Mouse (Mus musculus) MEL (cell line): ENCODE results near the gene Tbc1d2. TPM values are rescaled to one million over a fixed set of nuclear protein-coding genes. Genes with fewer than 3 reads are reported as not detected.
A peak's percentile ranks its signal among the peaks of the same experiment; 100 is the strongest.

Experiments used
- DNase-seq: peaks from one replicate; pipeline ENCODE4 v3.0.0; 2011; ENCODE audit warnings: low read depth, low spot score
- H3K27ac ChIP-seq: 2 replicates; pipeline ENCODE4 v1.5.1; 2012; ENCODE audit warnings: low read depth, mild to moderate bottlenecking, control low read depth, low read length, moderate library complexity; ENCODE audit not compliant: control insufficient read depth
- H3K27me3 ChIP-seq, 2 experiments: fragments of 150-350 bp in 1 of 2; sonication (generic) in 1 of 2; 2 replicates each; pipeline ENCODE4 v1.6.1; 2012; ENCODE audit warnings: low read length in 2 of 2, mild to moderate bottlenecking in 2 of 2, improper control_type of control experiment in 1 of 2, moderate library complexity in 1 of 2; ENCODE audit not compliant: insufficient read depth in 2 of 2, control insufficient read depth in 1 of 2
- H3K36me3 ChIP-seq, 2 experiments: 2 replicates each; pipeline ENCODE4 v1.6.1; 2012 to 2014; ENCODE audit warnings: low read length in 2 of 2, improper control_type of control experiment in 1 of 2, inconsistent platforms in 1 of 2, mild to moderate bottlenecking in 1 of 2; ENCODE audit not compliant: insufficient read depth in 2 of 2, control insufficient read depth in 1 of 2
- H3K4me1 ChIP-seq, 2 experiments: fragments of 150-350 bp in 1 of 2; sonication (generic) in 1 of 2; 2 replicates each; pipeline ENCODE4 v1.6.1; 2012; ENCODE audit warnings: low read length in 2 of 2, improper control_type of control experiment in 1 of 2, mild to moderate bottlenecking in 1 of 2; ENCODE audit not compliant: insufficient read depth in 2 of 2, control insufficient read depth in 1 of 2
- H3K4me3 ChIP-seq, 2 experiments: fragments of 150-350 bp in 1 of 2; sonication (generic) in 1 of 2; 2 replicates each; pipeline ENCODE4 v1.5.1; 2012; ENCODE audit warnings: low read depth in 2 of 2, low read length in 2 of 2, mild to moderate bottlenecking in 2 of 2, moderate library complexity in 2 of 2, control low read depth in 1 of 2, improper control_type of control experiment in 1 of 2; ENCODE audit not compliant: control insufficient read depth in 1 of 2, insufficient read depth in 1 of 2
- H3K79me2 ChIP-seq: 2 replicates; pipeline ENCODE4 v1.6.1; 2012; ENCODE audit warnings: mild to moderate bottlenecking, low read length, moderate library complexity; ENCODE audit not compliant: control insufficient read depth, poor library complexity, insufficient read depth
- H3K9ac ChIP-seq: 2 replicates; pipeline ENCODE4 v1.6.1; 2012; ENCODE audit warnings: low read depth, mild to moderate bottlenecking, control low read depth, low read length, moderate library complexity; ENCODE audit not compliant: control insufficient read depth, poor library complexity, severe bottlenecking
- H3K9me3 ChIP-seq: fragments of 150-350 bp; sonication (generic); replicated peaks from 2 replicates; pipeline ENCODE4 v1.6.1; 2012; ENCODE audit warnings: mild to moderate bottlenecking, low read length, improper control_type of control experiment, moderate library complexity; ENCODE audit not compliant: insufficient read depth
- BHLHE40 ChIP-seq: IDR thresholded peaks from 2 replicates; pipeline ENCODE4 v1.6.1; 2012; ENCODE audit warnings: low read depth, mild to moderate bottlenecking, inconsistent platforms, low read length, improper control_type of control experiment, borderline replicate concordance
- CHD1 ChIP-seq: IDR thresholded peaks from 2 replicates; pipeline ENCODE4 v1.6.1; 2012; ENCODE audit warnings: low read depth, mild to moderate bottlenecking, inconsistent platforms, low read length, improper control_type of control experiment
- CTCF ChIP-seq, 3 experiments: IDR thresholded peaks in 2 of 3; conservative IDR thresholded peaks in 1 of 3; 2 replicates each; pipeline ENCODE4 v1.5.1; 2011 to 2012; ENCODE audit warnings: low read length in 3 of 3, low read depth in 2 of 3, mild to moderate bottlenecking in 2 of 3, improper control_type of control experiment in 1 of 3, inconsistent platforms in 1 of 3, mixed read lengths in 1 of 3, moderate library complexity in 1 of 3; ENCODE audit not compliant: control insufficient read depth in 1 of 3, insufficient read depth in 1 of 3, poor library complexity in 1 of 3, severe bottlenecking in 1 of 3
- E2F4 ChIP-seq: IDR thresholded peaks from 2 replicates; pipeline ENCODE4 v1.6.1; 2011; ENCODE audit warnings: low read depth, low read length, improper control_type of control experiment, borderline replicate concordance
- ELF1 ChIP-seq: IDR thresholded peaks from 2 replicates; pipeline ENCODE4 v1.6.1; 2014; ENCODE audit warnings: low read depth, mild to moderate bottlenecking, inconsistent platforms, low read length, improper control_type of control experiment, moderate library complexity
- GATA1 ChIP-seq: IDR thresholded peaks from 2 replicates; pipeline ENCODE4 v1.6.1; 2011; ENCODE audit warnings: low read depth, low read length, improper control_type of control experiment
- HCFC1 ChIP-seq: IDR thresholded peaks from 2 replicates; pipeline ENCODE4 v1.6.1; 2012; ENCODE audit warnings: low read depth, mild to moderate bottlenecking, inconsistent platforms, low read length, improper control_type of control experiment, moderate library complexity
- JUND ChIP-seq: IDR thresholded peaks from 2 replicates; pipeline ENCODE4 v1.6.1; 2011; ENCODE audit warnings: low read depth, mild to moderate bottlenecking, improper control_type of control experiment, low read length
- KAT2A ChIP-seq: conservative IDR thresholded peaks from 2 replicates; pipeline ENCODE4 v1.6.1; 2012; ENCODE audit warnings: low read depth, low read length, improper control_type of control experiment, inconsistent platforms
- MAZ ChIP-seq: IDR thresholded peaks from 2 replicates; pipeline ENCODE4 v1.6.1; 2012; ENCODE audit warnings: low read depth, mild to moderate bottlenecking, inconsistent platforms, low read length, improper control_type of control experiment
- MEF2A ChIP-seq: IDR thresholded peaks from 2 replicates; pipeline ENCODE4 v1.6.1; 2014; ENCODE audit warnings: low read depth, mild to moderate bottlenecking, inconsistent platforms, low read length, improper control_type of control experiment; ENCODE audit not compliant: poor library complexity, insufficient replicate concordance, severe bottlenecking; ENCODE audit errors: extremely low read depth
- MXI1 ChIP-seq: IDR thresholded peaks from 2 replicates; pipeline ENCODE4 v1.6.1; 2011; ENCODE audit warnings: mild to moderate bottlenecking, low read depth, low read length, improper control_type of control experiment
- MYB ChIP-seq: IDR thresholded peaks from 2 replicates; pipeline ENCODE4 v1.6.1; 2011; ENCODE audit warnings: mild to moderate bottlenecking, low read depth, low read length, improper control_type of control experiment
- MYC ChIP-seq: IDR thresholded peaks from 2 replicates; pipeline ENCODE4 v1.6.1; 2011; ENCODE audit warnings: low read depth, mild to moderate bottlenecking, low read length, improper control_type of control experiment, moderate library complexity
- NELFE ChIP-seq: IDR thresholded peaks from 2 replicates; pipeline ENCODE4 v1.6.1; 2011; ENCODE audit warnings: low read depth, low read length, improper control_type of control experiment
- NRF1 ChIP-seq: IDR thresholded peaks from 2 replicates; pipeline ENCODE4 v1.6.1; 2014; ENCODE audit warnings: low read depth, mild to moderate bottlenecking, inconsistent platforms, low read length, improper control_type of control experiment, moderate library complexity; ENCODE audit not compliant: poor library complexity, insufficient read depth, severe bottlenecking
- RAD21 ChIP-seq: IDR thresholded peaks from 2 replicates; pipeline ENCODE4 v1.6.1; 2011; ENCODE audit warnings: mild to moderate bottlenecking, low read depth, low read length, improper control_type of control experiment
- SIN3A ChIP-seq: IDR thresholded peaks from 2 replicates; pipeline ENCODE4 v1.6.1; 2012; ENCODE audit warnings: low read length, improper control_type of control experiment, inconsistent platforms
- SMC3 ChIP-seq: IDR thresholded peaks from 2 replicates; pipeline ENCODE4 v1.6.1; 2011; ENCODE audit warnings: low read depth, low read length, improper control_type of control experiment
- TAL1 ChIP-seq: IDR thresholded peaks from 2 replicates; pipeline ENCODE4 v1.6.1; 2012; ENCODE audit warnings: mild to moderate bottlenecking, inconsistent platforms, low read length, moderate library complexity, mixed read lengths
- TBP ChIP-seq: IDR thresholded peaks from 2 replicates; pipeline ENCODE4 v1.8.0; 2011; ENCODE audit warnings: low read depth, low read length, improper control_type of control experiment
- UBTF ChIP-seq: IDR thresholded peaks from 2 replicates; pipeline ENCODE4 v1.6.1; 2012; ENCODE audit warnings: low read depth, mild to moderate bottlenecking, inconsistent platforms, low read length, improper control_type of control experiment, moderate library complexity, borderline replicate concordance; ENCODE audit not compliant: insufficient read depth
- ZC3H11A ChIP-seq: IDR thresholded peaks from 2 replicates; pipeline ENCODE4 v1.6.1; 2012; ENCODE audit warnings: low read depth, mild to moderate bottlenecking, inconsistent platforms, low read length, improper control_type of control experiment
- ZKSCAN1 ChIP-seq: IDR thresholded peaks from 2 replicates; pipeline ENCODE4 v1.6.1; 2012; ENCODE audit warnings: low read depth, mild to moderate bottlenecking, inconsistent platforms, low read length, improper control_type of control experiment, moderate library complexity
- ZMIZ1 ChIP-seq: IDR thresholded peaks from 2 replicates; pipeline ENCODE4 v1.6.1; 2012; ENCODE audit warnings: low read depth, mild to moderate bottlenecking, inconsistent platforms, low read length, improper control_type of control experiment, moderate library complexity
- polyA plus RNA-seq, 2 experiments: library from polyadenylated mRNA; stranded (reverse) in 1 of 2; unstranded in 1 of 2; fragments of >175 nt in 1 of 2; fragments of >200 nt in 1 of 2; gene quantifications; 2 replicates each; pipeline versions ENCODE4 v1.2.1 to v1.2.4; 2012; ENCODE audit warnings: low replicate concordance in 2 of 2, low read depth in 1 of 2; ENCODE audit not compliant: insufficient read length in 2 of 2, insufficient read depth in 1 of 2, missing spikeins in 1 of 2
- total RNA-seq: library from RNA; depleted of rRNA; stranded (reverse); fragments of 300-350 nt; gene quantifications from 2 replicates; pipeline ENCODE4 v1.2.3, GENCODE M21; 2012

Gene Tbc1d2
- total and polyA plus RNA-seq, 3 experiments, result 0.19 to 0.36 TPM; not detected in 1

DNA sequence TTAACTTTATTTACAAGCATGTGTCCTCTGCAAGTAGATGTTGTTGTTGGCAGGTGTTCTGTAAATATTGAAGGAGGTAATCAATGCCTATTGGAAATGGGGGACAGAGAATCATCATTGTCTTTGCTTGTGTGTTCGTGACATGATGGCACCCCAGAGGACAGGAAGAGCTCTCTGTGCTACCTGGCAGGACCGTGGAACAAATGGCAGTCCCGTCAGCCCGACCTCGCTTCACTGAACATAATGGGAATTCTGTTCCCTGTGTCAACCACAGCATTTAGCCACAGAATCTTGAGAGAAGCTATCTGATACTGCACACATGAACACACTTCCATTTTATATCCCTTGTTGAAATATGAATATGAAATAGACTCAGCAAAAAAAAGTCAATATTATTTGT, 8.9 kb upstream of the Tbc1d2 start:
- H3K36me3 ChIP-seq, result no peaks in the 10 kb centered on the region
- H3K9me3 ChIP-seq, result no peaks in the 10 kb centered on the region
- H3K4me3 ChIP-seq, result no peak overlapping the region
- H3K27ac ChIP-seq, result no peak overlapping the region
- peaks cover 1 to 5% of the 10 kb centered on the region in 2 experiments; a peak in 3 of 4 replicates for H3K27me3 ChIP-seq
- H3K9ac ChIP-seq, result no peak overlapping the region
- H3K79me2 ChIP-seq, result no peaks in the 10 kb centered on the region
- no peaks in the 10 kb centered on the region for H3K4me1 ChIP-seq
- DNase-seq, result no peak
- no peak for TF ChIP-seq E2F4
- no peak for TF ChIP-seq ZKSCAN1
- no peak for TF ChIP-seq HCFC1
- no peak for TF ChIP-seq TBP
- no peak for TF ChIP-seq NRF1
- TF ChIP-seq MEF2A, result no peak
- no peak for TF ChIP-seq UBTF
- TF ChIP-seq ELF1, result no peak
- TF ChIP-seq TAL1, result no peak
- no peak for TF ChIP-seq SMC3
- no peak for TF ChIP-seq CTCF (IDR thresholded peaks at IDR 0.05 in 2 of 3, conservative IDR thresholded peaks at IDR 0.05 in 1 of 3; ENCODE audit: control insufficient read depth in 1 of 3, insufficient read depth in 1 of 3, low read depth in 2 of 3, low read length in 3 of 3, poor library complexity in 1 of 3, severe bottlenecking in 1 of 3)

DNA sequence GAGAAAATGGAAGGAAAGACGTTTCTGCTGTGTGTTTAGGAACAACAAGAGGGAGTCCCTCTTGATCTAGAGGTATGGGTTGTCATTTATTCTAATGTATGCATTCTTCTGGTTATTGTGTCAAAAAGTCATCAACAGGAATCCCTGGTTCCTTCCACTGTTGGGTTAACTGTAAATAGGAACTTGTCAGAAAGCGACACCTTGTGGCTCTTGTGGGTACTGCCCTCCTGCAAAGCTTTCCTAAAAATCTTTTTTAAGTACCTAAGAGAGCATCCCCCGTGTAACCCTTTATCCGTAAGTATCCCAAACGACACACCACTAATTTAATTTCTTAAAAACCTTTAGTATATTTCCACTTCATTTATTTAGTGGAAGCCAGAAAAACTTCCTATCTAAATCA, 7.1 kb upstream of the Tbc1d2 start:
- DNase-seq, result peak; percentile 84

More for the DNA sequence above, 7.1 kb upstream of the Tbc1d2 start:
- Histone ChIP-seq H3K79me2 (no peaks in the 10 kb centered on the region), H3K27me3 (peaks cover 6 to 9% of the 10 kb centered on the region in 2 experiments), H3K9me3 (no peaks in the 10 kb centered on the region), H3K27ac (no peak overlapping the region), H3K4me1 (no peaks in the 10 kb centered on the region), H3K9ac (no peak overlapping the region), H3K36me3 (no peaks in the 10 kb centered on the region), H3K4me3 (no peak overlapping the region)
- TF ChIP-seq GATA1 (no peak), SIN3A (no peak), CHD1 (no peak), MYB (no peak), ELF1 (no peak), CTCF (IDR thresholded peaks at IDR 0.05 in 2 of 3, conservative IDR thresholded peaks at IDR 0.05 in 1 of 3; ENCODE audit: control insufficient read depth in 1 of 3, insufficient read depth in 1 of 3, low read depth in 2 of 3, low read length in 3 of 3, poor library complexity in 1 of 3, severe bottlenecking in 1 of 3) (peak; percentile 72 to 94 (median 91)), TAL1 (no peak), MXI1 (no peak), MYC (no peak), RAD21 (peak; percentile 87), ZC3H11A (peak; percentile 76), JUND (no peak), BHLHE40 (no peak), NELFE (no peak), MAZ (no peak), HCFC1 (no peak), SMC3 (peak; percentile 98), ZMIZ1 (no peak), KAT2A (no peak)
